Mouse (Mus musculus) stomach, embryonic 16.5 days (tissue): ENCODE results near the gene Mrpl24. TPM values are rescaled to one million over a fixed set of nuclear protein-coding genes. Genes with fewer than 3 reads are reported as not detected.

Experiments used
- ATAC-seq: fragments of 200-750 bp; cut with Nextera tagmentation; 2 replicates; pipeline ENCODE4 v1.8.0; 2017; ENCODE audit warnings: moderate number of reproducible peaks, moderate TSS enrichment; ENCODE audit not compliant: insufficient read depth, low FRiP score
- H3K27ac ChIP-seq: fragments of 300-500 bp; sonication (generic); 2 replicates; pipeline ENCODE4 v1.5.1; 2014; ENCODE audit warnings: low read length
- H3K27me3 ChIP-seq: fragments of 300-500 bp; sonication (generic); 2 replicates; pipeline ENCODE4 v1.6.1; 2014; ENCODE audit warnings: low read length, control low read depth, mixed read lengths; ENCODE audit not compliant: control insufficient read depth, insufficient read depth
- H3K36me3 ChIP-seq: fragments of 300-500 bp; sonication (generic); 2 replicates; pipeline ENCODE4 v1.6.1; 2014; ENCODE audit warnings: low read length; ENCODE audit not compliant: control insufficient read depth, insufficient read depth
- H3K4me1 ChIP-seq: fragments of 300-500 bp; sonication (generic); 2 replicates; pipeline ENCODE4 v1.6.1; 2014; ENCODE audit warnings: low read length, control low read depth, mixed read lengths; ENCODE audit not compliant: control insufficient read depth, insufficient read depth
- H3K4me2 ChIP-seq: fragments of 300-500 bp; sonication (generic); 2 replicates; pipeline ENCODE4 v1.6.1; 2014; ENCODE audit warnings: low read depth, low read length, mixed read lengths
- H3K4me3 ChIP-seq: fragments of 300-500 bp; sonication (generic); replicated peaks from 2 replicates; pipeline ENCODE4 v1.5.1; 2014; ENCODE audit warnings: mild to moderate bottlenecking, low read length
- H3K9ac ChIP-seq: fragments of 300-500 bp; sonication (generic); 2 replicates; pipeline ENCODE4 v1.6.1; 2014; ENCODE audit warnings: low read length
- H3K9me3 ChIP-seq: fragments of 300-500 bp; sonication (generic); replicated peaks from 2 replicates; pipeline ENCODE4 v1.6.1; 2016; ENCODE audit warnings: low read length, control low read depth; ENCODE audit not compliant: control insufficient read depth
- WGBS: fragments of 180-500 bp; shearing (Covaris S2); extraction: QIAGEN DNeasy Blood & Tissue Kit; methylation state at CpG from one replicate; pipeline ENCODE4 v1.1.7; 2014; 5-methylcytosine and 5-hydroxymethylcytosine counted together
- polyA plus RNA-seq: library from polyadenylated mRNA; unstranded; fragments of >200 nt; fragmentation: Nextera tagmentation; extraction: Ambion mirVana; gene quantifications from 2 replicates; pipeline ENCODE4 v1.2.1, GENCODE M21; 2015

The Mrpl24 gene
- polyA plus RNA-seq, 1 experiment from 2014 or later = 77.2 TPM

DNA sequence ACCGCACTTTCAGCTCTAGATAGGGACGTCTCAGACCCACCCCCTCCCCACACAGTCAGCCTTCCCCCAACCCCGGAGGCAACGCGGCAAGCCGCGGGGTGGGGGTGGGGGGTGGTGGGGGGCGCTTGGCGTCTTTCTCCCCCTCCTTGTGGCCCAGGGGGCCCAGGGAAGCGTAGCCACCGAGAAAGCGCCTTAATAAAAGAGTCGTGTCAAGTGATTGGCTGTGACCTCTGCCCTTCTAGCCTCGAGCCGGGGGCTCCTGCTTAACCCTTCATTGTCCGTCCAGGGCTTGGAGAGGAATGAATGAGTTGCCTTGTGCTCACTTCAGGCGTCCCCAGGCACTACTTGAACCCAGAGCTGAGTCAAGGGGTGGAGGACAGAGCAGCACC is 28.5 kb downstream of the Mrpl24 start:
- ATAC-seq = no peak
- H3K9ac ChIP-seq = peak overlapping the region; percentile 65
- H3K9me3 ChIP-seq = no peaks in the 10 kb centered on the region
- H3K4me2 ChIP-seq = peak overlapping the region; percentile 60
- 2% methylated on average over 17 of the region's 17 CpGs for WGBS
- H3K36me3 ChIP-seq = no peaks in the 10 kb centered on the region
- H3K4me3 ChIP-seq = peak overlapping the region; percentile 37
- no peak overlapping the region for H3K27ac ChIP-seq
- peaks cover 30% of the 10 kb centered on the region for H3K4me1 ChIP-seq
- no peaks in the 10 kb centered on the region; the same call in 1 of the 2 replicates for H3K27me3 ChIP-seq

DNA sequence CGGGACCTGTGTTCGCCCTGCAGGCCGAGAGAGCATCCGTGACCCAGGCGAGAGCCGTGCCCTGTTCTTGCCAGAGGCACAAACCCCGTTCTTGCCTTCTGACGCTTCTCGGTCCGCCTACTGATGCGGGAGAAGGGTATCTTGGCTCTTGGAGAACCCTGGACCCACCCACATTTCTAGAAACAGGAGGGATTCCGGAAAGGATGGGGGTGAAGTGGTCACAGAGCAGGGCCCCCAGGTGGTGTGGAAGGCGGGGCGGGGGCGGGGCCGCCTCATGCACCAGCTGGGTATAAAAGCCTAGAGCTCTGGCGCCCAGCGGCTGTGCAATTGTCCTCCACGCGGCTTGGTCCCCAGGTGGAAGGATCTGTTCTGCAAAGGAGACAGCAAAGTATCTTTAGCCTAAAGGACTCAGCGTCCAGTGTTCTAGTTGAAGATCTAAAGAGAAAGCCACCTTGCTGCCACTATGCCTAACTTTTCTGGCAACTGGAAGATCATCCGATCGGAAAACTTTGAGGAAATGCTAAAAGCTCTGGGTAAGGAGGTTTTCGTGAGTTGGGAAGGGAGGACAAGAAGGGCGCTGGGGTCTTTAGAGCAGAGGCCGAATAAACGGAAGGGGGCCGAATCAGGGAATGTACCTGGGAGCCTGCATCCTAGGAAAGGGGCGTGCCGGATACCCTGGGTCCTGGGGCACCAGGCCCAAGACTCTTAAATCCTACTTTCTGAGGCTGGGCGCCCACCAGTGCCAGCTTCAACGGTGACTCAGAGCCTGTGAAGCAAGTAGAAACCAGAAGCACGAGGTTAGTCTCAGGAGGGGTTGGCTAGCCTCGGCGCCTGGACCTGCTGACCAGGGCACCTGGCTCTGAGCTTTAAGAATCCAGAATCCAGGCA is 29.3 kb downstream of the Mrpl24 start, which contains the start of gene Crabp2:
Gene Crabp2 (plus strand): TSS at position 289 of the 888 bp plus-strand sequence.
- no peaks in the 10 kb centered on the region; the same call in 1 of the 2 replicates for H3K27me3 ChIP-seq
- 5% methylated on average over 35 of the region's 35 CpGs for WGBS
- H3K27ac ChIP-seq = no peak within 1 kb of the TSS
- peak within 1 kb of the TSS; percentile 65 for H3K9ac ChIP-seq
- peak within 1 kb of the TSS; percentile 37 for H3K4me3 ChIP-seq
- no peak for ATAC-seq
- H3K4me1 ChIP-seq = peaks cover 30% of the 10 kb centered on the region
- H3K9me3 ChIP-seq = no peaks in the 10 kb centered on the region
- no peaks in the 10 kb centered on the region for H3K36me3 ChIP-seq
- peak within 1 kb of the TSS; percentile 60 for H3K4me2 ChIP-seq

DNA sequence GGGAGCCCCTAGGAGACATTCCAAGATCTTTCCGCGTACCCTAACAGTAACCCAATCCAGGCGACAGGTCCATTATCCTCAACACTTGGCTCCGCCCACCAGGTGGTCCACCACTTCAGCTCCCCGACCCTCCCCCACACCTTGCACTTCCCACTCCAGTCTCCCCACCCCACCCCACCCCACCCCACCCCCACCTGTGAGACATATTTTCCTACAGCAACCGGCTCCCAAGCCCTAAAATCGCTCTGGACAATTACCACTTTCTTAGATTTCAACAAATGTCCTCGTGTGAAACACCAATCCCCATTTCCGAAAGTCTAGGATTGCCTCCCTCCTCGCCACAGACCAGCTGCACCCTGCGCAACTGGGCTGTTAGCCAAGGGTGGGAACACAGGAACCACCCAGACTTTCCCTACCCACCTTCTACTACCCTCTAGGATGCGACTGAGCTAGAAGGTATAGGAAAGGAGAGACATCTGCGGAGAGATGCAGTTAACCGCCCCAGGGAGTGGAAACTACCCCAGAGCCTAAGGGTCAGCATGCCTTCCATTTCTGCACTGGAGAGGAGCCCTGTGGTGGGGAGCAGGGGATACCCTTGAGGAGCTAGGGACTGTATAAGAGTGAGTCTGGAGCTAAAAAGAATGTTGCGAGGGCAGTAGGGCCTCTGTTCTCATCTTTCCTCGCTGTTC is 30.1 kb downstream of the Mrpl24 start:
- Histone ChIP-seq H3K4me3 (peak overlapping the region; percentile 37; the same call in 1 of the 2 replicates), H3K9ac (0 out of 2 replicates have a peak overlapping the region, but pooled peaks have one; percentile 6), H3K27me3 (no peaks in the 10 kb centered on the region; the same call in 1 of the 2 replicates), H3K9me3 (no peaks in the 10 kb centered on the region), H3K27ac (no peak overlapping the region), H3K4me2 (peak overlapping the region; percentile 60), H3K36me3 (no peaks in the 10 kb centered on the region), H3K4me1 (peaks cover 30% of the 10 kb centered on the region)
- 21% methylated on average over 16 of the region's 16 CpGs for whole genome bisulfite sequencing
- ATAC-seq = no peak

DNA sequence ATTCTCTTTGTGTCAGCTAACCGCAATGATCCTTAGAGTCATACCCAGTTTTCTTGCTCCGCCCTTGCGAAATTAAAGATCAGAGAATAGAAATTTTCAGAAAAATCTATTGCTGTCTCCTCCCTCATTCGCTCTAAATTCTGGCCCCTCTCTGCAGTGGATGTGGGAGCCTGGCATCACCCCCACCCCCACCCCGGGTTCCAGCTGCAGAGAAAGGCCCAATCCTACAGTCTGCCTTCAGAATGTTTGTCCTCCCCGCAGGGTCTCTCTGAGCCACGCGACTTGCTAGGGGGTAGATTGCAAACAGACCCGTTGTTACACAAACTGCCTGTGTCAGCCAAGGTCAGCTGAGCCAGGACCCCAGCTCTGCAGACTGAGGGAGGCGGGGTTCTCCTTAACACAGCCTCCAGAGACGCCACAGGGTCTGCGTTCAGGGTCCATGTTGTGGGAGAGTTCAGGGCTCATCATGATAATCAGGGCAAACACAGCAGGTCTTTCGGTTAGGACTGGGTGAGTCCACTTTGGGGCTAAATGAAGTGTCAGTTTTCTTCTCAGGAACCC is 30.7 kb downstream of the Mrpl24 start:
- Histone ChIP-seq H3K4me1 (peaks cover 30% of the 10 kb centered on the region), H3K9me3 (no peaks in the 10 kb centered on the region), H3K4me2 (no peak overlapping the region; the same call in 1 of the 2 replicates), H3K36me3 (no peaks in the 10 kb centered on the region), H3K27me3 (no peaks in the 10 kb centered on the region; the same call in 1 of the 2 replicates), H3K27ac (no peak overlapping the region), H3K9ac (no peak overlapping the region), H3K4me3 (0 out of 2 replicates have a peak overlapping the region, but pooled peaks have one; percentile 1)
- WGBS = 23% methylated on average over 13 of the region's 13 CpGs
- no peak for ATAC-seq

GRCm38 (mm10) chr3:87951946-87952345 is 32.6 kb downstream of the Mrpl24 start:
- 25% methylated on average over 12 of the region's 12 CpGs for WGBS
- peak overlapping the region; percentile 54 for H3K4me2 ChIP-seq
- peak overlapping the region; percentile 35 for H3K4me3 ChIP-seq
- H3K4me1 ChIP-seq = peaks cover 27% of the 10 kb centered on the region
- no peak for ATAC-seq
- H3K27me3 ChIP-seq = no peaks in the 10 kb centered on the region; the same call in 1 of the 2 replicates
- H3K27ac ChIP-seq = peak overlapping the region; percentile 57; the same call in 1 of the 2 replicates
- H3K9me3 ChIP-seq = no peaks in the 10 kb centered on the region
- H3K9ac ChIP-seq = peak overlapping the region; percentile 58; the same call in 1 of the 2 replicates
- H3K36me3 ChIP-seq = no peaks in the 10 kb centered on the region

- Histone ChIP-seq H3K9ac (peak overlapping the region; percentile 62), H3K9me3 (no peaks in the 10 kb centered on the region), H3K36me3 (no peaks in the 10 kb centered on the region), H3K4me2 (peak overlapping the region; percentile 54), H3K27me3 (no peaks in the 10 kb centered on the region; the same call in 1 of the 2 replicates), H3K4me1 (peaks cover 24% of the 10 kb centered on the region), H3K27ac (peak overlapping the region; percentile 57; the same call in 1 of the 2 replicates), H3K4me3 (peak overlapping the region; percentile 35)
- 10% methylated on average over 5 of the region's 5 CpGs for WGBS
- peak; percentile 68; the same call in 1 of the 2 replicates for ATAC-seq
Measured at GRCm38 (mm10) chr3:87952440-87952839, 33.1 kb downstream of the Mrpl24 start.

- ATAC-seq = no peak
- H3K27me3 ChIP-seq = no peaks in the 10 kb centered on the region
- 12% methylated on average over 1 of the region's 1 CpGs for WGBS
- peak overlapping the region; percentile 56; the same call in 1 of the 2 replicates for H3K27ac ChIP-seq
- H3K36me3 ChIP-seq = no peaks in the 10 kb centered on the region
- no peak overlapping the region for H3K9ac ChIP-seq
- H3K4me1 ChIP-seq = peaks cover 23% of the 10 kb centered on the region
- H3K9me3 ChIP-seq = no peaks in the 10 kb centered on the region
- no peak overlapping the region for H3K4me2 ChIP-seq
- no peak overlapping the region for H3K4me3 ChIP-seq
Measured at GRCm38 (mm10) chr3:87958056-87958455, 38.8 kb downstream of the Mrpl24 start.

DNA sequence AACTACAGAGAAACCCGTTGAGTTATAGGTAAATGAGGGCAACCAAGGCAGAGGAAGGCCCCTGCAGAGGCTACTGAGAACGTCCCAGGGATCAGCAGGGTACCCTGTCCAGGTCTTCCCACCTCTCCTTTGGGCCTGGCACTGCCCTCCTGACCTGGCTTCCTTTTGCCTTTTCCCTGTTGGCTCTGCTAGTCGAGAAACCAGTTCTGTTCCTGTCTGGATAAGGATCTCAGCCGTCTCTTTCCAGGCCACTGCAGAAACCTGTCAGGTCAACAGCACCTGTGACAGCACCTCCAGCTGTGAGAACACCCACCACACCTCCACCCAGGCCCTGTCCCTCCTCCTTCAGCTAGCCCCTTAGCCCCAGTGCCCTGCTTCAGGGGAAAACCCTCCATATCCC is 39.2 kb downstream of the Mrpl24 start:
- H3K27ac ChIP-seq = peak overlapping the region; percentile 56; the same call in 1 of the 2 replicates
- 16% methylated on average over 4 of the region's 4 CpGs for WGBS
- peaks cover 23% of the 10 kb centered on the region for H3K4me1 ChIP-seq
- no peak overlapping the region for H3K4me2 ChIP-seq
- no peaks in the 10 kb centered on the region for H3K27me3 ChIP-seq
- H3K36me3 ChIP-seq = no peaks in the 10 kb centered on the region
- no peak overlapping the region for H3K9ac ChIP-seq
- H3K4me3 ChIP-seq = no peak overlapping the region
- ATAC-seq = no peak
- H3K9me3 ChIP-seq = no peaks in the 10 kb centered on the region
